Mouse (Mus musculus) G1E (cell line): ENCODE results near the gene Zfp597. TPM values are rescaled to one million over a fixed set of nuclear protein-coding genes. Genes with fewer than 3 reads are reported as not detected.

ENCODE experiments used
- ATAC-seq: 2 replicates; pipeline ENCODE4 v1.8.0; 2016; ENCODE audit warnings: mild to moderate bottlenecking; ENCODE audit not compliant: insufficient number of reproducible peaks, poor library complexity, low FRiP score, severe bottlenecking; ENCODE audit errors: extremely low read depth
- DNase-seq: peaks from one replicate; pipeline ENCODE4 v3.0.0; 2012; ENCODE audit warnings: low spot score
- H3K27me3 ChIP-seq: 2 replicates; pipeline ENCODE4 v1.6.1; 2012; ENCODE audit warnings: mild to moderate bottlenecking, low read length, inconsistent platforms; ENCODE audit not compliant: insufficient read depth
- H3K36me3 ChIP-seq: replicated peaks from 2 replicates; pipeline ENCODE3; 2012; ENCODE audit warnings: mild to moderate bottlenecking, inconsistent platforms
- H3K4me1 ChIP-seq: 2 replicates; pipeline ENCODE4 v1.6.1; 2012; ENCODE audit warnings: low read depth, low read length, inconsistent platforms, mixed read lengths; ENCODE audit not compliant: insufficient read depth
- H3K4me3 ChIP-seq: 2 replicates; pipeline ENCODE4 v1.5.1; 2012; ENCODE audit warnings: low read depth, mild to moderate bottlenecking, inconsistent platforms, low read length, moderate library complexity, mixed read lengths
- H3K9me3 ChIP-seq: replicated peaks from 2 replicates; pipeline ENCODE4 v1.6.1; 2012; ENCODE audit warnings: inconsistent platforms
- CTCF ChIP-seq: IDR thresholded peaks from 2 replicates; pipeline ENCODE4 v1.5.1; 2012; ENCODE audit warnings: low read depth, low read length, inconsistent platforms, mixed read lengths
- GATA1 ChIP-seq: IDR thresholded peaks from 2 replicates; pipeline ENCODE4 v1.6.1; 2012; ENCODE audit warnings: borderline replicate concordance, low read length, inconsistent platforms, mixed read lengths
- GATA2 ChIP-seq: IDR thresholded peaks from 2 replicates; pipeline ENCODE4 v1.6.1; 2012; ENCODE audit warnings: low read depth, low read length, inconsistent platforms, borderline replicate concordance
- POLR2AphosphoS5 ChIP-seq: IDR thresholded peaks from 2 replicates; pipeline ENCODE4 v1.6.1; 2012; ENCODE audit warnings: low read depth, low read length, inconsistent platforms; ENCODE audit not compliant: insufficient replicate concordance
- TAL1 ChIP-seq: conservative IDR thresholded peaks from 2 replicates; pipeline ENCODE4 v1.6.1; 2012; ENCODE audit warnings: low read depth, low read length, inconsistent platforms, mixed read lengths
- polyA plus RNA-seq: library from polyadenylated mRNA; stranded (reverse); fragments of >175 nt; gene quantifications from 2 replicates; pipeline ENCODE4 v1.2.3, GENCODE M21; 2012
- total RNA-seq, 2 experiments: library from RNA; stranded (forward) in 1 of 2; stranded (reverse) in 1 of 2; fragments of 200-1000 nt in 1 of 2; fragments of >200 nt in 1 of 2; fragmentation: Nextera tagmentation in 1 of 2; gene quantifications; 2 replicates each; pipeline ENCODE4 v1.2.3; 2014 to 2017

Zfp597 gene
- total and polyA plus RNA-seq, 3 experiments = 2.7 to 26.7 (median 23.3) TPM

- no peaks in the 10 kb centered on the region for H3K9me3 ChIP-seq
- H3K36me3 ChIP-seq = peaks cover 88% of the 10 kb centered on the region
- no peak overlapping the region for H3K4me3 ChIP-seq
- H3K4me1 ChIP-seq = peaks cover 15% of the 10 kb centered on the region
- H3K27me3 ChIP-seq = no peaks in the 10 kb centered on the region
- ATAC-seq = peak; percentile 94
- TF ChIP-seq CTCF = no peak
- TF ChIP-seq POLR2AphosphoS5 = no peak
- TF ChIP-seq GATA2 = no peak
- no peak for TF ChIP-seq GATA1
- no peak for TF ChIP-seq TAL1
- DNase-seq = no peak
Measured at GRCm38 (mm10) chr16:3895173-3895792, 10.9 kb upstream of the Zfp597 start.

- TF ChIP-seq GATA1 (no peak), POLR2AphosphoS5 (no peak)
- Histone ChIP-seq H3K9me3 (no peaks in the 10 kb centered on the region), H3K4me1 (peaks cover 15% of the 10 kb centered on the region), H3K36me3 (peaks cover 79% of the 10 kb centered on the region), H3K27me3 (no peaks in the 10 kb centered on the region), H3K4me3 (no peak overlapping the region)
- ATAC-seq (no peak), DNase-seq (no peak)
Measured at GRCm38 (mm10) chr16:3893739-3894138, 9.4 kb upstream of the Zfp597 start.

- peaks cover 73% of the 10 kb centered on the region for H3K36me3 ChIP-seq
- ATAC-seq (no peak), DNase-seq (no peak)
- TF ChIP-seq CTCF = no peak
- no peak for TF ChIP-seq TAL1
- TF ChIP-seq GATA1 = no peak
- no peak for TF ChIP-seq POLR2AphosphoS5
- TF ChIP-seq GATA2 = no peak
- H3K27me3 ChIP-seq = no peaks in the 10 kb centered on the region
- no peak overlapping the region for H3K4me3 ChIP-seq
- H3K4me1 ChIP-seq = peaks cover 19% of the 10 kb centered on the region
- H3K9me3 ChIP-seq = no peaks in the 10 kb centered on the region
Measured at GRCm38 (mm10) chr16:3891621-3892295, 7.4 kb upstream of the Zfp597 start.

- Histone ChIP-seq H3K4me1 (peaks cover 20% of the 10 kb centered on the region), H3K36me3 (peaks cover 45% of the 10 kb centered on the region), H3K9me3 (no peaks in the 10 kb centered on the region), H3K4me3 (peak overlapping the region; percentile 91), H3K27me3 (no peaks in the 10 kb centered on the region)
- ATAC-seq (no peak), DNase-seq (no peak)
- TF ChIP-seq POLR2AphosphoS5 (no peak), GATA1 (no peak), CTCF (no peak)
Measured at GRCm38 (mm10) chr16:3885065-3885670, 807 bp upstream of the Zfp597 start.

GRCm38 (mm10) chr16:3876346-3876745, 8.0 kb downstream of the Zfp597 start:
- Histone ChIP-seq H3K4me3 (no peak overlapping the region), H3K36me3 (peaks cover 53% of the 10 kb centered on the region), H3K4me1 (peaks cover 15% of the 10 kb centered on the region), H3K27me3 (no peaks in the 10 kb centered on the region), H3K9me3 (no peaks in the 10 kb centered on the region)
- DNase-seq (no peak), ATAC-seq (no peak)
- no peak for TF ChIP-seq GATA2
- TF ChIP-seq POLR2AphosphoS5 = no peak
- TF ChIP-seq CTCF = no peak
- TF ChIP-seq GATA1 = no peak
- TF ChIP-seq TAL1 = no peak

GRCm38 (mm10) chr16:3872216-3873047, 11.9 kb downstream of the Zfp597 start, which contains the start of gene Naa60:
Naa60 (plus strand) TSS chr16:3872375.
- TF ChIP-seq GATA2 (no peak), TAL1 (no peak), CTCF (no peak), POLR2AphosphoS5 (no peak), GATA1 (no peak)
- H3K9me3 ChIP-seq = no peaks in the 10 kb centered on the region
- DNase-seq = peak; percentile 96
- H3K4me3 ChIP-seq = peak within 1 kb of the TSS; percentile 76
- no peaks in the 10 kb centered on the region for H3K27me3 ChIP-seq
- peak; percentile 97 for ATAC-seq
- peaks cover 43% of the 10 kb centered on the region for H3K36me3 ChIP-seq
- peaks cover 26% of the 10 kb centered on the region for H3K4me1 ChIP-seq
